Mouse (Mus musculus): ENCODE data around the gene Gimap1. TPM values are rescaled to one million over a fixed set of nuclear protein-coding genes. Genes with fewer than 3 reads are reported as not detected.

Gene Gimap1
- polyA plus RNA-seq (2012; rRNA removed), result 1.3 and 3.6 TPM in 2 replicates

DNA sequence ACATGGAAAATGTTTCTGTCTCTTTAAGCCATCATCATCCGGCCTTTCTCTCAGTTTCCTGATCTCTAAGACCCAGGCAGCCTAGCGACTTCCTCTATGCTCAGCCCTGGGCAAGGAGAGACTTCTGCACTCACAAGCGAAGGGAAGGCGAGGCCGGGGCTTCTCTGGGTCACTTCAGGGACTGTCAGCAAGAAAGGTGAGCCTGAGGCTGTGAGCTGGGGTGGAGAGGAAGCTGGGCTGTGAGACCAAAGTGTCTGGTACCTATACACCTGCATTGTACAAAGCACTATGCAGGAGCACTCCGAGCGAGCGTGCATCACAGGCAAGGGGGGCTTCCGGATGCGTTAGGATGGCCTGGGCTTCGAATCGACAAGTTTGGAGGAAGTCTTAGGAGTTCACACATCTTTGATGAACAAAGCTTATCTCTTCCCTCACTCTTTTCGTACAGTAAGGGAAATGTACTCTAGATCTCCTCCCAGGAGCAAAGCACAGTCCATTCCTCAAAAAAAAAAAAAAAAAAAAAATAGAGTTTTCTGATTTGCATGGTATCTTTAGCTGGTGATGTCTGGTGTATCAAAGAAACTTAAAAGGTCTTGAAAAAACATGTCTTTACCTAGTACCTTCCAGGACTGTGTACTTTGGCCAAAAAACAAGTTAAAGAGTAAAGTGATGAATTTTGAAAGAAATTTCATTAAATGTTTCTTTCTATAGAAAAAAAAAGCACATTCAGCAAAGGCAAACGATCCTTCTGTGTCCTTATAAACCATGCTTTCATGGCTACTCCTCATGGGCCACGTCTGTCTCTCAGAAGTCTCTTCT, at the start of gene Gimap1:
TSS of gene Gimap1 (plus strand) at position 94 of the 819 bp plus-strand sequence.

DNA sequence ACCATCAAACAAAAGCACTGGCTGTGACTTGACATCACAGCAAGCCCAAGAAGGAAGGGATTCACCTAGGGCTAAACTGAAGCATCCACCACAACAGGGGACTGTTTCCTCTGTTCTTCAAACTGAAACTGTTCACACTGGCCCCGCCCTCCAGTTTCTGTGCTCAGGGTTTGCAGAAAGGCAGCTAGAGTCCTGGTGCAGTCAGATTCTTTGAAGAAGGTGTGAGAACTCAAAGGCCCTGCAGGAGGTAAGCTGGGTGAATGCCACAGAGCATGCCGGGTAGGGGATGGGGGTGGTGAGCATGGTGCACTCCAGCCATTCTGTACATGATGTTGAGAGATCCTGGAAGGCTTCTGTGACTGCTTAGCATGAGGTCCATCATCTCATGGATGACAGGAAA, 20.4 kb upstream of the Gimap1 start, which contains the start of the genes Gm28053 and Gimap7:
TSS of gene Gm28053 (plus strand) at position 153 of the 400 bp plus-strand sequence.
TSS of gene Gimap7 (plus strand) at position 167 of the 400 bp plus-strand sequence.

DNA sequence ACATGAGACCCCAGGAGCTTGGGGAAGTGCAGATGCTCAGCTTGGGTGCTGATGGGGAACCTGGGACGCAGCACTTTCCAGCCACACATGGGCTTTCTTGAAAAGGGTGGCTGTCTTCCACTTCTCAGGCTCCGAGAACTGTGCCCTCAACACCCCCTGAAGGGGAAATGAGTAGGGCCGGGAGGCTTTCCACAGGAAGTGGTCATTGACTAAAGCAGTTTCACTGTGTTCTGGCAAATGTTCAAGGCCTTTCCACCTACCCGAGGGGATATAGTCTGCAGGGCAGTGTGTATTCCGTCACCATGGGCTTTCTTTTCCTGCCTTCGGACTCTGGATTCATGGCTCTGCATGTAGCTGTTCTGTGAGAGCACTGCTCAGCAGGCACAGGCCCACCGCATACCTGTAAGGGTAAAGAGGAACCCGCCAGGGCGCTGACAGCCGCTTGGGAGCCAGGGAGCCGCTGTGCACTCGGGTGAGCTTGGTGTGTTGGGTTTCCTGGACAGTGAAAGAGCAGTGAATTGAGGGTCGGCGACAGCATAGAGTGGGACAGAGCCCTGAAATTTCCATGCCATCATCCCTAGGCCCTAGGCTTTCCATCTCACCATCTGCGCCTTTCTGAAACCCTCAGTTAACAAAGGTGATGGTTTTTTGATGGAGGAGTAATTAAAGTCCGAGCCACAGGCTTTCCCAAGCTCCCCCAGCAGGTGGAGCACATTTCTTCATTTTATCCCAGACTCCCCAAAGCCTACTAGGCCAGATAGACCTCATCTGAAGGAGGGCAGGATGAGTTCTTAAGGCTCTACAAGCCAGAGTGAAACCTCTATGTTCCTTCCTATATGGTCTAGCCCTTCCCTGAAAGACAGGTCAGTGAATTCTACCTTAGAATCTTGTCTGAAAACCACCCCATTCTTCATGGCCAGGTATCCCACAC, 7.4 kb downstream of the Gimap1 start, which contains the start of gene Gimap5:
TSS of gene Gimap5 (plus strand) at position 239 of the 931 bp plus-strand sequence.

DNA sequence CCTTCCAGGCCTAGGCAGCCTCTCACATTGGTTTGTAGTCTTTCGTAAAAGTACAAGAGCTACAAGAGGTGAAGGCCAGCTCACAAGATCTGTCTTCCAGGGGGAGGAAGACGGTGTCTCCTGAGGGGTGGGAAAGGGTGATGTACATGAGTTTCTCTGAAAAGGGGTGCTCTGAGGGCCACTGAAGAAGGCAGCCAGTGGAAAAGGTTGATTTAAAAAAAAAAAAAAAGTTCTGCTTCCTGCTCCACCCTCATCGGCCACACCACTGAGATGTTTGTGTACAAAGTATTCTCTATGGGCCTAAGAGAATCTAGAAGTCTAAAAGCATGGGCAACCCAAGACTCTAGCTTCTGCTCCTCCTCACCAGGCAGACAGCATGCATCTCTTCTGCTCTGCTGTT, 31.8 kb downstream of the Gimap1 start, which contains the start of gene Gimap3:
TSS of gene Gimap3 (minus strand) at position 156 of the 400 bp plus-strand sequence.

Other genes with a start within 250 kb of the Gimap1 start
- gene Atp6v0e2, start 201.4 kb upstream of the Gimap1 start, polyA plus RNA-seq (2012; rRNA removed), result 13.9 and 14.1 TPM in 2 replicates
- gene Lrrc61, start 184.3 kb upstream of the Gimap1 start, polyA plus RNA-seq (2012; rRNA removed), result 6.2 and 7.2 TPM in 2 replicates
- gene Rarres2, start 166.3 kb upstream of the Gimap1 start, polyA plus RNA-seq (2012; rRNA removed), result 46.6 and 47.3 TPM in 2 replicates
- not detected in 2 replicates for gene Gm45021, start 149.4 kb upstream of the Gimap1 start, polyA plus RNA-seq (2012; rRNA removed)
- 13.2 and 15.6 TPM in 2 replicates for gene Repin1, start 145.2 kb upstream of the Gimap1 start, polyA plus RNA-seq (2012; rRNA removed)
- gene Gm44965, start 145.1 kb upstream of the Gimap1 start, polyA plus RNA-seq (2012; rRNA removed), result not detected in 2 replicates
- 2.3 and 3.2 TPM in 2 replicates for gene Zfp775, start 137.0 kb upstream of the Gimap1 start, polyA plus RNA-seq (2012; rRNA removed)
- 0.71 and 0.78 TPM in 2 replicates for gene AI854703, start 112.3 kb upstream of the Gimap1 start, polyA plus RNA-seq (2012; rRNA removed)
- 0.26 and 0.52 TPM in 2 replicates for gene Gimap8, start 91.8 kb upstream of the Gimap1 start, polyA plus RNA-seq (2012; rRNA removed)
- gene Gimap9, start 62.9 kb upstream of the Gimap1 start, polyA plus RNA-seq (2012; rRNA removed), result 0.23 TPM in 1 of 2 replicates, not detected in the other
- gene Gimap4, start 54.5 kb upstream of the Gimap1 start, polyA plus RNA-seq (2012; rRNA removed), result 0.98 and 1.2 TPM in 2 replicates
- gene Gimap6, start 30.8 kb upstream of the Gimap1 start, polyA plus RNA-seq (2012; rRNA removed), result 0.57 and 1.1 TPM in 2 replicates
- gene Gm28053, start 20.4 kb upstream of the Gimap1 start, polyA plus RNA-seq (2012; rRNA removed), result not detected in 2 replicates
- 0.05 TPM in 1 of 2 replicates, not detected in the other for gene Gimap7, start 20.4 kb upstream of the Gimap1 start, polyA plus RNA-seq (2012; rRNA removed)
- 0.89 and 1.6 TPM in 2 replicates for gene Gimap5, start 7.1 kb downstream of the Gimap1 start, polyA plus RNA-seq (2012; rRNA removed)
- 0.25 and 0.55 TPM in 2 replicates for gene Gimap3, start 31.8 kb downstream of the Gimap1 start, polyA plus RNA-seq (2012; rRNA removed)
- 59.3 and 80.5 TPM in 2 replicates for gene Tmem176a, start 101.9 kb downstream of the Gimap1 start, polyA plus RNA-seq (2012; rRNA removed)
- 108 and 110 TPM in 2 replicates for gene Tmem176b, start 102.4 kb downstream of the Gimap1 start, polyA plus RNA-seq (2012; rRNA removed)
- 0.11 and 0.17 TPM in 2 replicates for gene Aoc1, start 133.8 kb downstream of the Gimap1 start, polyA plus RNA-seq (2012; rRNA removed)
- gene 1600015I10Rik, start 190.8 kb downstream of the Gimap1 start, polyA plus RNA-seq (2012; rRNA removed), result not detected in 2 replicates
- not detected in 2 replicates for gene Doxl2, start 235.9 kb downstream of the Gimap1 start, polyA plus RNA-seq (2012; rRNA removed)
- gene Svs1, start 247.8 kb downstream of the Gimap1 start, polyA plus RNA-seq (2012; rRNA removed), result not detected in 2 replicates